Mouse (Mus musculus) heart, postnatal 14 days (tissue): ENCODE results near the gene C1qtnf9. TPM values are rescaled to one million over a fixed set of nuclear protein-coding genes. Genes with fewer than 3 reads are reported as not detected.

ENCODE experiments used
- DNase-seq, 2 experiments: peaks; one replicate each; pipeline ENCODE4 v3.0.0; 2021 to 2022
- intact Hi-C: fragments of 180-260 bp; cut with DNase I; formaldehyde crosslinking; loops from one replicate; pipeline ENCODE4 v1.15.1; 2025
- total RNA-seq, 2 experiments: library from RNA; stranded (reverse); gene quantifications; 2 replicates each; pipeline ENCODE4 v1.2.3; 2021

Gene C1qtnf9
- total RNA-seq, 2 experiments from 2014 or later, result 42.8 to 43.8 TPM

- intact Hi-C loops, result no loop called here
- no peak for DNase-seq
These were observed 14.3 kb downstream of the C1qtnf9 start for GRCm38 (mm10) chr14:60782121-60782656.

DNA sequence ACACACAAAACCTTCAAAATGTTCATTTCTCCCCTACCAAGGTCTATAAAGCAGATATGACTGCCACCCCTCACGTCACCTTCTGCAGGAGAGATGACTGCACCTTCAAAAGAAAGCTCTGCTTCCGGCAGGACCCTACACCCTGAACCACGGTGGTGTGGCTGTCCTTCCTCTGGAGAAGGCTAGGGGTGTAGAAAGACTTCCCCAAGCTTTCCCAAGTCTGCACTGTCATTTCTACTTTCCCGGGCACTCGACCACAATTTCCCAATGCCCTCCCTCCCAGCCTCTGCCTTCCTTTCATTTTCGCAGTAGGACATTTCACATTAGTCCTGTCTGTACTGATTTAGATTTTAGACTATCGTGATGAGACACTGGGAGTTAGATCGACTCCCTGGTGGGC, 15.3 kb downstream of the C1qtnf9 start:
- no peak for DNase-seq
- intact Hi-C loops, result no loop called here

DNA sequence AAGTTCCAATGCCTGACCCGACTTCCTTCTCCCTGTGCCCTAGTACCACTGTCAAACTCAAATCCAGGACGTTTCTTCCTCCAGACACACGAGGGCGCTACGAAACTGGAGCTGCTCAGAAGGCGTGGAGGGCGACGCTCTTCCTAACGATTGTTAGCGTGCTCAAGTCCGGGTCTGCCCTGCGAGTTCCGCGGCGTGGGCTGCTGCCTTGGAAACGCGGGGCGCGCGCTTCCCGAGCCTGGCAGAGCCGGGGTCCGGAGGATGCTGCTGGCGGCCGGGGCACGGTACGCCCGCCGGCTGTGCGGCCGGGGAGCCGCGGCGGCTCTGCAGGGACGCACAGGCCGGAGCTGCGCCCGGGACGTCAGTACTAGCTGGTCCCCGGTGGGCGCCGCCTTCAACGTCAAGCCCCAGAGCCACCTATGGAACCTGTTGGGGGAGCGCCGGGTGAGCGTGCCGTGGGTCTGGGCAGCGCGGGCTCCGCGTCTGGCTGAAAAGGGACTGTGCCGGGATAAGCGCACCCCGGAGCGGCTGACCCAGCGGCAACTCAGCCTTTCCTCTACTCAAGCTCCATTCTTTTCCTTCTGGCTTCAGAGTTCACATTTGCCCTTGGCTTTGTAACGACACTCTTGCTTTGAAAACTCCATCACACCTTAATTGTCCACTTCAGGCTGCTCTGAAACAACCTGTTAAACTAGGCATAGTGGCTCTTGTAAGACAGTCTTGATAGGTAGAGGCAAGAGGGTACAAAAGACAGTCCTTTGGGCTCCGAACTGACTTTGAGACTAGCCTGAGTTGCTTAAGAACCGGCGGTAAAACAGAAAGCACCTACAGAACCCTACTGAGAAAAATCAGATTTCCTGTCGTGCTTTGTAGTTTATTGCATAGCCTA, 16.7 kb downstream of the C1qtnf9 start, which contains the start of gene Mipep:
TSS of gene Mipep (plus strand) at position 147 of the 889 bp plus-strand sequence.
- DNase-seq, result peak; percentile 86
- intact Hi-C loops, result no loop called here

- intact Hi-C loops, result no loop called here
- peak; percentile 50 to 76 for DNase-seq
These were observed 22.2 kb downstream of the C1qtnf9 start for GRCm38 (mm10) chr14:60790103-60790502.

DNA sequence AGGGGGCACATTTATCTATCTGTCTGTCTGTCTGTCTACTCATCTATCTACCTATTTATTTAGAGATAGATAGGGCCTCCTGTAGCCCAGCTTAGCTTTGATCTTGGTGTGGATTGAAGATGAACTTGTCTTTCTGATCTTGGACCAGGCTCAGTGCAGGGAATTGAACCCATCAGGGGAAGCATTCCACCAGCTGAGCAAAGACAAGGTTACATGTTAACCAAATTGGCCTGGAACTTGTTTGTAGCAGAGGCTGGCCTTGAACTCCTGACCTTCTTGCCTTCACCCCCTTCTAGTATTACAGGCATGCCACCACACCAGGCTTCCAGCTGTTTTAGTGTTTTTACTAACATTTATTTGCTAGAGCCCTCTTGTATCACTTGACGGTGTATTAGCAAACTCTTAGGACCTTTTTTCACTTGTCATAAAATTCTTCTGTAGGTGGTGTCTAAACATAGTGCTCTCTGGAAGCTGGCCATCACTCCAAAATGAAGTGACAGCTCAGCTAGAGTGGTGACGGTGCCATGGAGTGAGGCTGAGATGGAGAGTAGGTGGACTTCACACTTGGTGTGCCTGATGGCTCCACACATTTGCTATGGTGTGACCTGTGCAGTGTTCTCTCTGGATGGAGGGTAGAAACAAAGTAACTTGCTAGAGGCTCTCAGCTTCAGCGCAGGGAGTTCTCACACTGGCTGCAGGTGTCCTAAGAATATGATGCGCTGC, 28.8 kb downstream of the C1qtnf9 start:
- DNase-seq, result no peak
- intact Hi-C loops, result no loop called here

- DNase-seq, result no peak
- intact Hi-C loops, result no loop called here
These were observed 29.7 kb downstream of the C1qtnf9 start for GRCm38 (mm10) chr14:60797596-60797995.

- DNase-seq, result no peak
- intact Hi-C loops, result loop anchor here (1.0 to 2.0 kb wide), 3 partner anchors 287 to 496 kb away; no protein-coding TSS in a partner anchor
These were observed 30.8 kb downstream of the C1qtnf9 start for GRCm38 (mm10) chr14:60798721-60799120.

DNA sequence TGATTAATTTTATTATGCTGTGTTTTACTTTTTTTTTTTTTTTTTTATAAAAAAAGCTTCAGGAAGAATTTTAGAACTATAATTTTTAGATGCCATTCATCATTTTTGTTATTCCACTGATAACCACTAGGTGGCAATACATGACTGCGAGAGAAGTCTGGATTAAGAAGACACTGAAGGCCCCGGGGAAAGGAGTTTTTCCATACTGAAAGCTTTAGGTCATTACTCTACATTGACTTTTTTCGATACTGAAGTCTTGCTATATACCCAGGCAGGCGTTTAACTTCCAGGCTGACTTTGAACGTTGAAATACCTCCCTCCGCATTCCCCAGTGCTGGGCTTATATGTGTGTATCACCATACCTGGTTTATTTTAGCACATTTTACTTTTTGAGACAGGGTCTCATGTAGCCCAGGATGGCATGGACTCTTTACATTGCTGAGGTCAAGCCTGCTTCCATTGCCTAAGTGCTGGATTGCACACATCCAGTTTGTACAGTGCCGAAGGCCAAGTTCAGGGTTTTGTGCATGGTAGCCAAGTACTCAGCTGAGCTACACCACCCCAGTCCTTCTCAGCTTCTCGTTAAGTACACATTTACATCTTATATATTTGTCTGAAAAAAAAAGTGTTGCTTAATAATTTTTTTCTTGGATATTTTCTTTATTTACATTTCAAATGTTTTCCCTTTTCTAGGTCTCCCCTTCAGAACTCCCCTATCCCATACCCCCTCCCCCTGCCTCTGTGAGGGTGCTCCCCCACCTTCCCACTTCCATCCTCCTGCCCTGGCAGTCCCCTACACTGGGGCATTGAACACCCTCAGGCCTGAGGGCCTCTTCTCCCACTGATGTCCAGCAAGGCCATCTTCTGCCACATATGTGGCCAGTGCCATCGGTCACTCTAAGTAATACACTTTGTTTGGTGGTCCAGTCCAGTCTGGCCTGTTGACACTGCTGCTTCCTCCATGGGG, 32.1 kb downstream of the C1qtnf9 start:
- DNase-seq, result peak in 1 of 2 experiments; percentile 28

DNA sequence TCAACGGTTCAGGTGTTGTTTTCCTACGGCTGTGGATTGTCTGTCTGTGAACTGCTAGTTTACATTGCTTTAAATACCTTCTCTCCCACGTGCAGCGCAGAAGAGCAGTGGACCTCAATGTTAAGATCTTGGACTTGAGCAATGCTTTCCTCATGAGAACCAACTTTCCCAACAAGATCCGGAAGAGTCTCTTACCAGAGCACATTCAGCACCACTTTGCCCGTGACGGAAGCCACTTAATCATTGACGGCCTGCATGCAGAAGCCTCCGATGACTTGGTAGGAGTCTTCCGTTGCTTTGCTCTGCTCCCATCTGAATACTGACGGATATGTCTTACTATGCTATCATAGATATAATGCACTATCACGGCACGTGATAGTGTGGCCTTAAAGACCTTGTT, 34.1 kb downstream of the C1qtnf9 start:
- no peak for DNase-seq
- intact Hi-C loops, result no loop called here

More for the DNA sequence above, 32.1 kb downstream of the C1qtnf9 start:
- intact Hi-C loops, result loop anchor here (1.0 to 2.0 kb wide), 3 partner anchors 285 to 495 kb away; no protein-coding TSS in a partner anchor

DNA sequence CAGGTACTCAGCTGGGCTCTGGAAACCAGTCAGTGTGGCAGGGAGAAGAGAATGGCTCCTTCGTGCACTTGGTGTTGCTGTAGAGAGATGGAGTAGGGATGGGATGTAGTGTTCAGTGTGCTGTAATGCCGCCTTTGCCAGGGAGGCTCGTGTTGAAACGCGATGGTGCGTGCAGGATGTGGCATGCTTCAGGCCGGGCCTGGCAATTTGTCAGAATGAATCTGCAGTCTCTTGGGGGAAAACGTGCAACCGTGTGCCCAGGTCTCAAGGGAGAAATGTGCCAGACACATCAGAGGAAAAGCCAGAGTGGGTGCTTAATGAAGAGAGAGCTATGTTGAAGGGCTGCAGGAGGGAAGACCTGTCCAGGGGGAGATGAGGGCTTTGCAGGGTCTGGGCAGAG, 37.0 kb downstream of the C1qtnf9 start:
- intact Hi-C loops, result no loop called here

DNA sequence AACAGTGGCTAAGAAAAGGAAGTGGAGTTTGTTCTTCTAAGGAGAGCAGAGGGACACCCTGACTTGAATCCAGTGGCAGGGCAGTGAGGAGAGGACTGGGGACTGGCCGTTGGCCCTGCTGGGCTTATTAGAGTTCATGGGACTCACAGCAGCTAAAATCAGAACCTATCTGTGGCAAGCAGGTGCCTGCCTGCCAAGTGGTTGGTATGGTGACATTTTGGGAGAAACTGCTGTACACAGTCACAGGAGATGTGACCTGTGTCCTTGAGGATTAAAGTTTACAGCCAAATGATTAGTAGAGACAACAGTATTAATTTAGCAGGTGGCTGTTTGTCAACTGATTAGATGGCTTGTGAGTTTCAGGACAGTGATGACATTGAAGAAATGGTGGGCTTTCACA, 37.9 kb downstream of the C1qtnf9 start:
- intact Hi-C loops, result no loop called here
- peak; percentile 17 to 23 for DNase-seq

More for the DNA sequence above, 37.0 kb downstream of the C1qtnf9 start:
- DNase-seq, result no peak

GRCm38 (mm10) chr14:60806891-60807344, 39.0 kb downstream of the C1qtnf9 start:
- DNase-seq, result no peak
- intact Hi-C loops, result no loop called here

- no peak for DNase-seq
- intact Hi-C loops, result no loop called here
These were observed 41.9 kb downstream of the C1qtnf9 start for GRCm38 (mm10) chr14:60809881-60810280.

GRCm38 (mm10) chr14:60811547-60811946, 43.6 kb downstream of the C1qtnf9 start:
- intact Hi-C loops, result no loop called here
- no peak for DNase-seq

- DNase-seq, result no peak
- intact Hi-C loops, result no loop called here
These were observed 47.2 kb downstream of the C1qtnf9 start for GRCm38 (mm10) chr14:60815098-60815497.

GRCm38 (mm10) chr14:60818045-60818444, 50.1 kb downstream of the C1qtnf9 start:
- no peak for DNase-seq
- intact Hi-C loops, result no loop called here

- no peak for DNase-seq
- intact Hi-C loops, result no loop called here
These were observed 62.2 kb downstream of the C1qtnf9 start for GRCm38 (mm10) chr14:60830096-60830495.
